Mouse (Mus musculus) cerebellum, postnatal 10 days (tissue): ENCODE data around the gene Akr1c12.
"Not testable (repeated sequence)": the region's sequence is repeated elsewhere in the genome, so short reads cannot be mapped to it uniquely, and the experiment has no call there.

Experiments
- DNase-seq, 2 experiments: peaks; one replicate each; pipeline ENCODE4 v3.0.0; 2021; ENCODE audit warnings: mixed read lengths in 2 of 2

Gene Akr1c12

DNA sequence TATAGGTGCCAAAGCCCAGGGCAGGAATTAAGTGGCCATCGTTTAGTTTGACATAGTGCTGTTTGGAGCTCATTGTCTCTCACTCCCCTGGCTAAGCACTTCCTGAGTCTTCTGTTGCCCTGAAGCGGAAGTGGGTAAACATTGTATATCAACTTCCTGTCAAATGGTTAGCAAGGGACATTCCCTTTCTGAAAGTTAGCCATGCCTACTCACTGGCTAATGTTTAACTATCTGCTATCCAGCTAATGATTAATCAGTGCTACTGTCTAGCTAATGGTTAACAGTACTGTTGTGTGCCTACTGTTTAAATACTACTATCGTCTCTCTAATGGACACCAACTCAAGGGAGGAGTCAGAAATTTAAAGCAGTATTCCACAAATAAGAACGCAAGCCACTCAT lies at the start of gene Akr1c12:
Gene Akr1c12, minus strand, starts transcription at position 150 of the 400 bp plus-strand sequence.
- DNase-seq, result no peak

DNA sequence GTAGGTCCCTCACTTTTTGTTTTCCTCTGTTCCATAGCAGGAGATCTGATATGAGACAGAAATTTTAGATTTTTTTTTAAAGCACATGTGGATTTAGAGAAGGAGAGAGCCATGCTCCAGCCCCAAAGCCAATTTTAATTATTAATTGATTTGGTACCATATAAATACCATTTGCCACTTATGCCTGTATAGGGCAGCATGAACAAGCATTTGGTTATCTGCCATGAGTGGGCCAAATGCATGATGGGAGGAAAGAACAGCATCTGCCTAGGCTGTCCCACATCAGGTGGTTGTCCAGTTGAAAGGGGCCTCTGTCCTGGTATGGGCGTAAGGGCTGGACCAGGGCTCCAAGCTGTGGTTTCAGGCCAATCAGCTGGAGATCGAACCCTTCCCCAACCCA lies 39.5 kb upstream of the Akr1c12 start:
- DNase-seq, result no peak

DNA sequence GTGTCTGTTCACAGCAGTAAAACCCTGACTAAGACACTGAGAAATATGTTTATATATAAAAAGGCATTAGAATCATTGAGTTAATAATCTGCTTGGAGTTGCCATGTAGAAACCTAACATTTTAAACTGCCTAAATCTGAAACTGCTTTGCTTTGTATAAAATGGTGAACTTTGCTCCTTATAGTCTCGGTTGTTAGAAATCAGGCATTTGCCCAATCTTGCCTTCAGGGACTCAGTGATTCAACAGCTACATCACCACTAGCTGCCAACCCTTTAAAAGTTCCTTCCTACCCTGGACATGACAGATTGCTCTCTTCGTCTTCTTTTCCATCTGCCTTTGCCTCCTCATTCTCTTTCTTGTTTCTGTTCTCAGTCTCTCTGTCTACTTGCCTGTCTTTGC lies 34.7 kb upstream of the Akr1c12 start:
- no peak for DNase-seq

DNA sequence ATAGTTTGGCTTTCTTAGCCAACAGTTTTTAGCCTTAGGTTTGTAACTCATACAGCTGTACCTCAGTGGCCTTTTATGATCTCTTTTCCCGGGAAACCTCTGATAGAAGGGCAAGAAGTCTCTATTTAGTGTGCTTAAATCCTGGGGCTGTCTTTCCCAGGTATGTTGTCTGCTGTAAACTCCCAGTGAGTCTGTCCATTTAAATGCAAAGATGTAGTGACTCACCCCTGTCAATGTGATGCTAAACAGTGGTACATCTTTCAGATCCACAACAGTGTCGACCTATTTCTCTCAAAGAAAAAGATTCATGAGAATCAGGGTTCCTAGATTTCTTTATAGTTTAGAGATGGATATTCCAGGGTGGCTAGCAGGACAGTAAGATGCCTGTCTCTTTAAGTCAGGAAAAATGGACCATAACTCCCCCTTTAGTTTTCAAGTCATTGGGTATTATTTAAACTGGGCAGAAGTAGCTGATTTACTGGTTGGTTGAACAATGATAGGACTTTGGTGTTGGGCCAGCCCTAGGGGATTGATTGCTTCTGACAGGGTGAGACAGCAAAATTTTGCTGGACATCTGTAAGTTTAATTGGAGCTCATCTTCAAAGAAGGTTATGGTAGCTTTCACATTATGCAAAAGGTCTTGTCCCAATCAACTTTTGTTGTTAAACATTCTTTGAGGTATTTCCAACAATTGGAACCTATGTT lies 25.8 kb upstream of the Akr1c12 start:
- peak in 1 of 2 experiments; percentile 3 for DNase-seq

DNA sequence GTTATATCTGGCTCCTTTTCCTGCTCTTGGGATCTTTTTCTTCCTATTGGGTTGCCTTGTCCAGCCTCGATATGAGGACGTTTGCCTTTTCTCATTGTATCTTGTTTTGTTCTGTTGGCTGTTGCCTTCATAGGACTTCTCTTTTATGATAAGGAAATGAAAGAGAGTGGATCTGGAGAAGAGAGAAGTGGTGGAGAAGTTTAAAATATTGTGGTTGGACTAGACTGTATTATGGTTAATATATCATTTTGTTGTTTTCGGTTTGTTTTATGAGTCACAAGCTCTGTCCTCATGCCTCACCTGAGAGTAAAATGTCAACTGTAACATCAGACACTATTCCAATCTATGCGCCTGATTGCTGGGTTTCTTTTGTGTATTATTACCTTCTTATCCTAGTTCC lies 17.8 kb upstream of the Akr1c12 start:
- no peak for DNase-seq

DNA sequence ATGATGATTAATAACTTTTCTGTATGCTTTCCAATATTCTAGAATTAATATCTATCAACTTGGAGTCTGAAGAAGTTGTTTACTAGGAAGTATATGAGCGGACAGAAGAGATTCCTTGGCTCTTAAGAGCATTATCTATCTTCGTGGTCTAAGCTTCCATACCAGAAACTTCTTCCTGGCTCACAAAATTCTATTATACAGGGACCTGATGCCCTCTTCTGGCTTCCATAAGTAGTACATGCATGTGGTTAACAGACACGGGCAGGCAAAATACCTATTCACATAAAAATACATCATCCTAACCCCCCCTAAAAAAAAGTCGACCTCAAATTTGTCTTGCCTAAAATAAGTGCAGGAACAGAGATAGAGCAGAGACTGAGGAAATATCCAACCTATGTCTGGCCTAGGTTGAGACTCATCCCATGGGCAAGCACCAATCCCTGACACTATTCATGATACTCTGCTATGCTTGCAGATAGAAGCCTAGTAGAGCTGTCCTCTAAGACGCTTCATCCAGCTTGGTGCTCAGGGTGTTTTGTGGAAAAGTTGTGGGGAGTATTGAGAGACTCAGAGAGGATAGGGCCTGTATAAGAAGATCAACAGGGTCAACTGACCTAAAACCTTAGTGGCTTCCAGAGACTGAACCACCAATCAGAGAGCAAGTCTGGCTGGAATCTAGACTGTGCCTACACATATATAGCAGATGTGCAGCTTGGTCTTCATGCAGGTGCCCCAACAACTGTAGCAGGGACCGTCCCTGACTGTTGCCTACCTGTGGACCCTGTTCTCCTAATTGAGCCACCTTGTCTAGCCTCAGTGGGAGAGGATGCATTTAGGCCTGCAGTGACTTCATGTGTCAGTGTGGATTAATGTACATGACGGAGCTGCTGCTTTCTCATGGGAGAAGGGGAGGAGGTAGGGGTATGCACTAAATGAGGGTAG lies 2.5 kb upstream of the Akr1c12 start:
- peak; percentile 60 to 65 for DNase-seq

DNA sequence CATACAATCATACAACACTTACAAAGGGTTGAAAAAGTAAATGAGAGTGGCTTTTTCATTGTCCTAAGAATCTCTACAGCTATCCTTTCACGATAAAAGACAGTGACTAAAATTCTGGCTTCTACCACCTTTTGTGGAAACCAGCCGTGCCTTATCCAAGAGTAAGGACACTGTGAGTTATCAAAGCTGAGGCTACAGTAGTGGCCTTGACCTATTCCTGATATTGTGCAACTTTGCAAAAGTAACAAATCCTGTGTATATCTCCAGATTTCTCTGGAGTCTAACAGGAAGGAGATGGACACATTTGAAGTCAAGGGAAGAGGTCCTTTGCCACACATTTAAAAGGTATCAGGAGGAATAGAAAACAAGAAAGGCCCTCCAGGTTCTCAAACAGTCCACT lies 1.7 kb downstream of the Akr1c12 start:
- DNase-seq, result no peak

DNA sequence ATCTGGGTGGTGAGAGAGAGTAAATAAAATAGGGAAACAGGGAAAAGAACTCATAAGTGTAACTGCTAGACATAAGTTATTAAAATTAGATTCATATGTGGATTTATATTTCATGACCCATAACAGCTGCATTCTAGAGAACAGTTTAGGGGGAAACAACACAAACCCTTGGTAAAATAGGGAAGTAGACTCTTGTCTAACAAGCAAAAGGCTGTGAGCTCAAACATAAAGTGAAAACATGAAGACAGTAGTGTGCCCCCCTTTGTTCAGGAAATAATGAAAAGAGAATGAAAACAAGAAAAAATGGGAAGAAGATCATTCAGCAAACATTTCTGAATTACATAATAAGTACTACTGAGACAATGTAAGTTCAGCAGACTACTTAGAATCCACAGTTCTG lies 8.4 kb downstream of the Akr1c12 start:
- no peak for DNase-seq

DNA sequence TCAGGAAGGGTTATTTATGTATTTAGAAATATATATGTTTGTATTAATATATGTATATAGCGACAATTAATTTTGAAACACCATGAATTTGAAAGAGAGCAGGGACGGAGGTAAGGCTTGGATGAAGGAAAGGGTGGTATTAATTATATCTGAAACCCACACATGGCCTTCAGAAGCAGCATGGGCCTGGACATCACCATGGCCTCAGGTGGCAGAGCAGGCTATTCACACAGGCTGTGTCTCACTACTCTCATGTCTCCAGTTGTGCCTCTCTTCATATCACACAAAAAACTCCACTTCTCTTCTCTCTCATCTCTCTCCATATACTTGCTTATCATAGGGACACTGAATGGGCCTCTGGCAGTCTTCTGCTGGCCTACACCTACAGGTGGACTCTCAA lies 13.8 kb downstream of the Akr1c12 start:
- not testable (repeated sequence) for DNase-seq

DNA sequence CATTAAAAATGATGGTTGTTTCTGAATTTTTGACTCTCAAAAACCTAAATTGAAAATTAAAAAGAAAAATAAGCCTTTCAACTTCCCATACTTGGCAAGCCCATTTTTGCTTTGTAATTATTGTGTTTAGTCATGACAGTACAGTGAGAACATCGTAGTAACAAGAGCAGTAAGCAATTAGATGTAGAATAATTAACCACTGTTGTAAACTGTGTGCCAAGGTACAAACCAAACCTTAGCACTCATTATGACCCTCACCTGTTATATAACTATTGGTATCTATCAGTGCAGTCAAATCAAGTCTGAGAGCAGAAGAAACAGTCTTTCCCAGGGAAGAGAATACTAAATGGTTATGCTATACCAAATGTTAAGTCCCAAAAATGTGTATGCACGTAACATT lies 14.2 kb downstream of the Akr1c12 start:
- DNase-seq, result no peak

DNA sequence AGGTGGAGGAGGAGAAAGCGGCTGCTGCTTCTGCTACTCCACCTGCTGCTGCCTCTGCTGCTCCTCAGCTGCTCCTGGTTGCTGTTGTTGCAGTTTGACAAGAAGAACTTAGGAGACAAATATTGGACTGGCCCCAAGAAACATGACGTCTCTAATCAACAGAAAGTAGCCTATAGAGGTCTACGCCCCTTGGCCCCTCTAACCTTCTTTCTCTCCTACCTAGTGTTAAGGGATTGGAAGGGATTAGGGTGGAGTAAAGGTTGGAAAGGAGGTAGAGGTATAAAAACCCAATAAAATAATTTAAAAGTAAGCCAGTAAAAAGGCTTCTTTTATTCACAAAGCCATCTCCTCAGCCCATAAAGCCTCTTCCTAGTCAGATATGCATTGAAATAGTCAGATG lies 14.6 kb downstream of the Akr1c12 start:
- no peak for DNase-seq

DNA sequence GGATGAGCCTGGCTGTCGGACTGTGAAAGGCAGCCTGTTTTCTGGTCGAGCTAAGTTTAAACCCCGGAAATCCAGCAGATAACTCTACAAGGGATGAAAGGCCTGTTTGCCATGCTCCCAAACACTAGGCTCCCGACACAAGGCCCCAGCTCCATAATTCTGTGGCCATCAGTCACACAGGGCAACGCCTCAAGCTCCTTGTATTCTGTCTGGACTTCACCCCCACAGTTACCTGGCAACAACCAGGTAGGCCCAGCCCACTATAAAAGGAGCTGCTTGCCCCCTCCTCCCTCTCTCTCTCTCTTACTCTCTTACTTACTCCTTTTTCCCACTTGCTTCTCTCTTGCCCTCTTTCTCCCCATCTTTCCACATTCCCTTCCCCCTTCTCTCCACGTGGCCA lies 21.9 kb downstream of the Akr1c12 start:
- no peak for DNase-seq

DNA sequence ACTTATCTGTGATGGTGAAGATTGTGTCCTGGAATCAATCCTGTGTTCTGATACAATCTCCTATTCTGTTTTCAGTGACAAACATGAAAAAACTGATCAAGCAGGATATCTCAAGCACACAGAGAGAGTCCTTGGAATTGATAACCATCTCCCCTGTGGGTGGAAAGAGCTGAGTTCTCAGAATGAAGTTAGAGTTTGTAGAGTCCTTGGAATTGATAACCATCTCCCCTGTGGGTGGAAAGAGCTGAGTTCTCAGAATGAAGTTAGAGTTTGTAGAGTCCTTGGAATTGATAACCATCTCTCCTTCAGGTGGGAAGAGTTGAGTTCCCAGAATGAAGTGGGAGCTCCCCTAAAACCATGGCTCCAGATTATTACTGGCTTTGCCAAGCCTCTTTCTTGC lies 22.3 kb downstream of the Akr1c12 start:
- DNase-seq, result not testable (repeated sequence)

DNA sequence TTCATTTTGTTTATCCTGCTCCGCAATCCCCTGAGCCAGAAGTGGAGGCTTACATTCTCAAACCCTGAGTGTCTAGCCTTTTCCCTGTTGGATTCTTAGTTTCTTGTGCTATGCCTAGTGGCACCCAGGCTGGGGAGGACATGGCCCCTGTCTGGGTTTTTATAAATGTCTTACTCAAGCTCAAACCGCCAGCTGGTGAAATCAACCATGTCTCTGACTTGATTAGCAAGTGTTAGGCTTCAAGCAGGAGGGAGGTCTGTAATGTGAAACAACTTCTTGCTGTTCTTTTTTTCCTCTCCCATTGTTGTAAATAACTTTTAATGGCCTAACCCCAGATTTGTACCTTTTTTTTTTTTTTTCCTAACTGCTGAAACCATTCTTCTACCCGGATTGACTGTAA lies 29.9 kb downstream of the Akr1c12 start:
- no peak for DNase-seq

DNA sequence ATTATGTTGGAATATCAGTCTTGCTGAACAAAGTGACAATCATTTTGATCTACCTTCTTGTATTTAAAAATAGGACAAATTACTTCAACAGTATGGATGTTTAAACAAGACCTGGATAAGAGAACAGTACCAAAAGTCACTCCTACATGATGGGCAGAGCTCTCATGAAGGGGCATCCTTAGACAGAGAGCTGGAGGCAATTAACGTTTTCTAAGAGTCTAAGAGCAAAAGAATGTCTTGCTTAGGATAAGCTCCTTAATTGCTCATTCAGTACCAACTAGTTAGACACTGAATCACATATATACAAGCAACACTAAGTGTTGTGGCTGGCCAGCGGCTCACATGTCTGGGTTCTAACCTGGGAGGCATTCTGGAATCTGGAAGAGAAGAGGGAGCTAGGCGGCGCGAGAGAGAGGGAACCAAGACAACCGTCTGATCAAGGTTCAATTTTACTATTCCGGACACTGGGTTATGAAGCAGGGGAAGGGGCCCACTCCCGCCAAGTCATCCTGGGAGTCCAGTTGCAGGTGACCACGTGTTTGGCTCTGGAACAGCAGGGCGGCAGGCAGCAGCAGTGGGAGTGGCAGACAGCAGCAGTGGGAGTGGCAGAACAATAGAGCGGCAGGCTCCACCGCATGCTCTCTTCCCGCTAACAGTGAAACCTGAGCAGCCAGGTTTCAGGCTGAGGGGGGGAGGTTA lies 34.2 kb downstream of the Akr1c12 start:
- DNase-seq, result peak; percentile 12 to 24

DNA sequence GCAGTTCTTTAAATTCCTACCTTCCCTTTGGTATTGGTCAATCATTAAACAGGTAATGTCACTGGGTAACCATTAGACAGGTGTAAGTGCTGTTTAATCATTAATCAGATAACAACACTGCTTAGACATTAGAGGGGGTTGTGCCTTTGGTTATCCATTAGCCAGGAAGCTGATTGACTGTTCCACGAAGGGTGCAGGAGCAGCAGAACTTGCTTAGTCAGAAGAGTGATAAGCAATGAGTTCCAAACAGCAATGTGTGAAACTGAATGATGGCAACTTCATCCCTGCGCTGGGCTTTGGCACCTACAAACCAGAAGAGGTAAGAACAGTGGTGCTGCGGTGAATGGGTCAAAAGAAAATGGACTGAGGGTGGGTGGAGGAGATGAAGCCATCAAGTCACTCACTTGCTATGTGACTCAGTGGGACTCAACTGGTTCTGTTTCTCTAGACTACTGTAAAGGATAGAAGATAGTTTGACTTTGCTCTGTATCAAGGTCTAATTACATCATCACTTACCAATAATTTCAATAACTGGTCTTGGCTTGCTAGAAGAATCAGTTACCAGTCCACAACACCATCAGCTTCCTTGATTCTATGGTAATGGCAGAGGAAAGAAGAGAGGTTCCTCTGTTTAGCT lies 45.6 kb downstream of the Akr1c12 start:
- DNase-seq, result no peak

DNA sequence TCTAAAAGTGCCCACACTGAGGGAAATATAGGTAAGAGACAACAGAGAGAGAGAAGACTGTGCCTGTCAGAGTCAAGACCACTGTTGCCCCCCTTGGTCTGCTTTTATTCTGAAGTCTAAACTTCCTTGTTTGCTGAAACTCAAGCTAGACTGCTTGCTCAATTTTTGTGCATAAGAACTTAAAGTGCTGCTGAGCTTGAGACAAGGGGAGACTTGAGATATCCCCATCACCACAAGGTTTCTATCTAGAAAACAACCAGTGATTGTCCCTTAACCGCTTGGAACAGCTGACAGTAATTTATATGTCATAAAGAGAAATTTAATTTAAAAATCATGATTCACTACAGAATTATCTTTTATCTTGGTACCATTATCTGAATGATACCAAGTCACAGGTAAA lies 46.1 kb downstream of the Akr1c12 start:
- DNase-seq, result no peak

DNA sequence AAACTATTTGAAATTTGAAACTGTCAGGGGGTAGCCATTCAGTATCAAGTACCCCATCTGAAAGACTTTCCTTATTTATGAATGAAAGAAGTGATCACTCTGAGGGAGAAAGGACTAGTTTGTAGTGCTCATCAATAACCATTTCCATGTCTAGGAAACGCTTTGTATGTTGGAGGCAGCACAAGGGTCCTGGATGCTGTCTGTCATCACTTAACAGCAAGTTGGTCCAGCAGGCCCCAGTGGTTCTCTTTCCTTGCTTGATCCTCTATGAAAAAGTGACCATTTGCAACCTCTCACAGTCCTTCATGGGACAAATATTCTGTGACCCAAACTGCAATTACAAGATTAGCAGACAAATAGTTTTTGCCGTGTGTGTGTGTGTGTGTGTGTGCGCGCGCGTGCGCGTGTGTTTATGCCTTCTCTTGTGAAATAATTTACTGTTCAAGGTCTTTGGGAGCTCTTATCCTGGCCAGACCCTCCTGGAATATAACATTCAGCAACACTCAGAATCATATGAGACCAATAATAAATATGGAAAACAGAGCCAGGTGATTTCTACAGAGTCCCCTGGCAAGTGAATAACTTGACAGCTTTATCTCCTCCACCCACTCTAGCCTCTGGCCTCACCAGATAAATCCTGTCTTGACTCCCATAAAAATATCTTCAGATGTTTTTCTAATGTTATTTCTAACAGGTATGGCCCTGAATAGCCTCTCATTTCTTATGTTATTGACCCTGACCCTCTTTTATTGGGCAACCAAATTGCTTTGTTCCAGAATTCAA lies 48.2 kb downstream of the Akr1c12 start:
- no peak for DNase-seq

DNA sequence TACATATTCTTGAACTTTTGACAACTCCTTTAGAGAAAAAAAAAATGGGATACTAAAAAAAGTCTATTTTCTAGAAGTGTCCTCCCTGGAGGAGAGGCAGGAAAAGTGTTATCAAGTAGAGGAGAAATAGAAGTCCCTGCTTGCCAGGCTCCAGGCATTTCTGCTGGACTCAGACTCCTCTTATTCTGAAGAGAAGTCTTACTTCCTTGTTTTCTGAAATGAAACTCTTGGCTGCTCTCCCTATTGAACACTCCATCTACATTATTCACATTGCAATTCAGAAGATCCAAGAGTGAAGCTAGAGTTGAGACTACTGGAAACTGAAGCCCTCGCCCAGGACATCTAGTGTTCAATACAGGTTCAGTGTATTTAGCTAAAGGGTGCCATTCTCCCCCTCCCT lies 50.8 kb downstream of the Akr1c12 start, which contains the start of gene Akr1c19:
Gene Akr1c19, plus strand, starts transcription at position 260 of the 400 bp plus-strand sequence.
- DNase-seq, result no peak
